Mouse (Mus musculus): ENCODE measurements around the gene Rfx2. TPM values are rescaled to one million over a fixed set of nuclear protein-coding genes. Genes with fewer than 3 reads are reported as not detected.
A peak's percentile ranks its signal among the peaks of the same experiment; 100 is the strongest.

The Rfx2 gene
- polyA plus RNA-seq, 1 experiment from 2014 or later, result 4.4 TPM

- Histone ChIP-seq H3K4me1 (ENCODE audit: insufficient read depth, low read length) (no peaks in the 10 kb centered on the region), H3K9me3 (ENCODE audit: low read length) (no peaks in the 10 kb centered on the region), H3K4me2 (replicated peaks; ENCODE audit: low read depth, low read length) (no peak overlapping the region), H3K4me3 (ENCODE audit: low read length) (no peak overlapping the region), H3K9ac (replicated peaks; ENCODE audit: low read length) (no peak overlapping the region), H3K27ac (ENCODE audit: low read length) (no peak overlapping the region), H3K36me3 (ENCODE audit: insufficient read depth, low read length) (no peaks in the 10 kb centered on the region), H3K27me3 (ENCODE audit: insufficient read depth, low read length) (no peaks in the 10 kb centered on the region)
- WGBS, result 72% methylated on average over 8 of the region's 8 CpGs
- no peak for ATAC-seq (ENCODE audit: low FRiP score, low TSS enrichment)
Observed at GRCm38 (mm10) chr17:56802065-56802464, 28.7 kb downstream of the Rfx2 start.

GRCm38 (mm10) chr17:56799276-56799675, 31.5 kb downstream of the Rfx2 start:
- no peak for ATAC-seq (ENCODE audit: low FRiP score, low TSS enrichment)
- H3K27me3 ChIP-seq (ENCODE audit: insufficient read depth, low read length), result no peaks in the 10 kb centered on the region
- no peaks in the 10 kb centered on the region for H3K4me1 ChIP-seq (ENCODE audit: insufficient read depth, low read length)
- H3K9ac ChIP-seq (replicated peaks; ENCODE audit: low read length), result no peak overlapping the region
- WGBS, result 88% methylated on average over 3 of the region's 3 CpGs
- no peaks in the 10 kb centered on the region for H3K9me3 ChIP-seq (ENCODE audit: low read length)
- H3K4me2 ChIP-seq (replicated peaks; ENCODE audit: low read depth, low read length), result no peak overlapping the region
- H3K4me3 ChIP-seq (ENCODE audit: low read length), result no peak overlapping the region
- H3K36me3 ChIP-seq (ENCODE audit: insufficient read depth, low read length), result no peaks in the 10 kb centered on the region
- H3K27ac ChIP-seq (ENCODE audit: low read length), result no peak overlapping the region

- 76% methylated on average over 6 of the region's 6 CpGs for whole genome bisulfite sequencing
Observed at GRCm38 (mm10) chr17:56793614-56794319, 37.0 kb downstream of the Rfx2 start.

GRCm38 (mm10) chr17:56792588-56792987, 38.2 kb downstream of the Rfx2 start:
- H3K9ac ChIP-seq (replicated peaks; ENCODE audit: low read length), result no peak overlapping the region
- H3K4me2 ChIP-seq (replicated peaks; ENCODE audit: low read depth, low read length), result no peak overlapping the region
- no peaks in the 10 kb centered on the region for H3K9me3 ChIP-seq (ENCODE audit: low read length)
- H3K4me1 ChIP-seq (ENCODE audit: insufficient read depth, low read length), result no peaks in the 10 kb centered on the region
- no peak overlapping the region for H3K27ac ChIP-seq (ENCODE audit: low read length)
- ATAC-seq (ENCODE audit: low FRiP score, low TSS enrichment), result no peak
- no peak overlapping the region for H3K4me3 ChIP-seq (ENCODE audit: low read length)
- H3K36me3 ChIP-seq (ENCODE audit: insufficient read depth, low read length), result no peaks in the 10 kb centered on the region
- no peaks in the 10 kb centered on the region for H3K27me3 ChIP-seq (ENCODE audit: insufficient read depth, low read length)
- 75% methylated on average over 3 of the region's 3 CpGs for WGBS

More at GRCm38 (mm10) chr17:56793614-56794319, 37.0 kb downstream of the Rfx2 start:
- H3K4me2 ChIP-seq (replicated peaks; ENCODE audit: low read depth, low read length), result no peak overlapping the region
- H3K27ac ChIP-seq (ENCODE audit: low read length), result no peak overlapping the region
- H3K9ac ChIP-seq (replicated peaks; ENCODE audit: low read length), result no peak overlapping the region
- H3K27me3 ChIP-seq (ENCODE audit: insufficient read depth, low read length), result no peaks in the 10 kb centered on the region
- H3K36me3 ChIP-seq (ENCODE audit: insufficient read depth, low read length), result no peaks in the 10 kb centered on the region
- H3K9me3 ChIP-seq (ENCODE audit: low read length), result no peaks in the 10 kb centered on the region
- no peak for ATAC-seq (ENCODE audit: low FRiP score, low TSS enrichment)
- H3K4me1 ChIP-seq (ENCODE audit: insufficient read depth, low read length), result no peaks in the 10 kb centered on the region
- no peak overlapping the region for H3K4me3 ChIP-seq (ENCODE audit: low read length)

GRCm38 (mm10) chr17:56789286-56789685, 41.5 kb downstream of the Rfx2 start:
- no peaks in the 10 kb centered on the region for H3K9me3 ChIP-seq (ENCODE audit: low read length)
- 90% methylated on average over 6 of the region's 6 CpGs for WGBS
- H3K4me1 ChIP-seq (ENCODE audit: insufficient read depth, low read length), result no peaks in the 10 kb centered on the region

GRCm38 (mm10) chr17:56788886-56789285, 41.9 kb downstream of the Rfx2 start:
- Histone ChIP-seq H3K9ac (replicated peaks; ENCODE audit: low read length) (no peak overlapping the region), H3K27ac (ENCODE audit: low read length) (no peak overlapping the region), H3K4me1 (ENCODE audit: insufficient read depth, low read length) (no peaks in the 10 kb centered on the region), H3K27me3 (ENCODE audit: insufficient read depth, low read length) (no peaks in the 10 kb centered on the region), H3K9me3 (ENCODE audit: low read length) (no peaks in the 10 kb centered on the region), H3K4me3 (ENCODE audit: low read length) (no peak overlapping the region), H3K4me2 (replicated peaks; ENCODE audit: low read depth, low read length) (no peak overlapping the region), H3K36me3 (ENCODE audit: insufficient read depth, low read length) (no peaks in the 10 kb centered on the region)
- no peak for ATAC-seq (ENCODE audit: low FRiP score, low TSS enrichment)
- WGBS, result 70% methylated on average over 3 of the region's 3 CpGs

More at GRCm38 (mm10) chr17:56789286-56789685, 41.5 kb downstream of the Rfx2 start:
- ATAC-seq (ENCODE audit: low FRiP score, low TSS enrichment), result no peak
- no peaks in the 10 kb centered on the region for H3K27me3 ChIP-seq (ENCODE audit: insufficient read depth, low read length)
- no peak overlapping the region for H3K9ac ChIP-seq (replicated peaks; ENCODE audit: low read length)
- H3K4me3 ChIP-seq (ENCODE audit: low read length), result no peak overlapping the region
- H3K27ac ChIP-seq (ENCODE audit: low read length), result no peak overlapping the region
- no peak overlapping the region for H3K4me2 ChIP-seq (replicated peaks; ENCODE audit: low read depth, low read length)
- H3K36me3 ChIP-seq (ENCODE audit: insufficient read depth, low read length), result no peaks in the 10 kb centered on the region

GRCm38 (mm10) chr17:56780291-56780978, 50.4 kb downstream of the Rfx2 start:
- no peak; the same call in 1 of the 2 replicates for ATAC-seq (ENCODE audit: low FRiP score, low TSS enrichment)
- 76% methylated on average over 13 of the region's 13 CpGs for WGBS
- H3K9me3 ChIP-seq (ENCODE audit: low read length), result no peaks in the 10 kb centered on the region; the same call in 1 of the 2 replicates
- no peak overlapping the region for H3K27ac ChIP-seq (ENCODE audit: low read length)
- H3K4me2 ChIP-seq (replicated peaks; ENCODE audit: low read depth, low read length), result no peak overlapping the region
- no peaks in the 10 kb centered on the region for H3K36me3 ChIP-seq (ENCODE audit: insufficient read depth, low read length)
- H3K4me1 ChIP-seq (ENCODE audit: insufficient read depth, low read length), result 0 out of 2 replicates have a peak, but pooled peaks cover 5% of the 10 kb centered on the region
- no peak overlapping the region for H3K4me3 ChIP-seq (ENCODE audit: low read length)
- H3K27me3 ChIP-seq (ENCODE audit: insufficient read depth, low read length), result no peaks in the 10 kb centered on the region
- H3K9ac ChIP-seq (replicated peaks; ENCODE audit: low read length), result no peak overlapping the region

- H3K27me3 ChIP-seq (ENCODE audit: insufficient read depth, low read length), result no peaks in the 10 kb centered on the region
- H3K36me3 ChIP-seq (ENCODE audit: insufficient read depth, low read length), result no peaks in the 10 kb centered on the region
- no peaks in the 10 kb centered on the region; the same call in 1 of the 2 replicates for H3K9me3 ChIP-seq (ENCODE audit: low read length)
- peak overlapping the region; percentile 3; the same call in 1 of the 2 replicates for H3K9ac ChIP-seq (replicated peaks; ENCODE audit: low read length)
- H3K4me1 ChIP-seq (ENCODE audit: insufficient read depth, low read length), result 0 out of 2 replicates have a peak, but pooled peaks cover 5% of the 10 kb centered on the region
- H3K4me3 ChIP-seq (ENCODE audit: low read length), result no peak overlapping the region
- H3K27ac ChIP-seq (ENCODE audit: low read length), result no peak overlapping the region
- H3K4me2 ChIP-seq (replicated peaks; ENCODE audit: low read depth, low read length), result no peak overlapping the region
- ATAC-seq (ENCODE audit: low FRiP score, low TSS enrichment), result peak; percentile 64
- WGBS, result 32% methylated on average over 3 of the region's 3 CpGs
Observed at GRCm38 (mm10) chr17:56778779-56779362, 51.9 kb downstream of the Rfx2 start.

- Histone ChIP-seq H3K27ac (ENCODE audit: low read length) (no peak overlapping the region), H3K4me3 (ENCODE audit: low read length) (no peak overlapping the region), H3K9me3 (ENCODE audit: low read length) (no peaks in the 10 kb centered on the region; the same call in 1 of the 2 replicates), H3K4me2 (replicated peaks; ENCODE audit: low read depth, low read length) (no peak overlapping the region), H3K36me3 (ENCODE audit: insufficient read depth, low read length) (no peaks in the 10 kb centered on the region), H3K9ac (replicated peaks; ENCODE audit: low read length) (no peak overlapping the region), H3K4me1 (ENCODE audit: insufficient read depth, low read length) (0 out of 2 replicates have a peak, but pooled peaks cover 5% of the 10 kb centered on the region), H3K27me3 (ENCODE audit: insufficient read depth, low read length) (no peaks in the 10 kb centered on the region)
- WGBS, result 93% methylated on average over 11 of the region's 11 CpGs
- no peak for ATAC-seq (ENCODE audit: low FRiP score, low TSS enrichment)
Observed at GRCm38 (mm10) chr17:56777568-56777967, 53.2 kb downstream of the Rfx2 start.
